31 mouse cellular contexts compared by ENCODE assay signal in genomic region chr16:88681282-88681681, GRCm38 (mm10). TPM values are rescaled to one million over a fixed set of nuclear protein-coding genes. Genes with fewer than 3 reads are reported as not detected.
DNase-seq lines count a peak whose midpoint lies in the region; ATAC-seq lines count a peak whose summit lies in the region.
"Had no signal": no experiment of that assay in that cellular context is flagged by ENCODE, and none has a peak within 500 bp of the region (broad histone marks: within the 10 kb centered on the region; RNA-seq: fewer than 3 reads in every experiment).

No protein-coding gene starts in this region.

- DNase-seq in cerebellum, adult 9-10 months: peak; percentile 3
- DNase-seq in cerebellum, postnatal 36 days: no peak
- DNase-seq in hindbrain, embryonic 14.5 days (ENCODE audit: low spot score): no peak
- DNase-seq in gastrocnemius, postnatal 14 days: no peak
- DNase-seq in cerebellum, adult 11 months: no peak
- DNase-seq: adrenal gland, adult 8-10 months; gastrocnemius, postnatal 10 days; heart, adult 11 months; layer of hippocampus, adult 9-11 months; lung, embryonic 14.5 days; lung, postnatal 36 days; thymus, adult 18-20 months; thymus, postnatal 36 days had no signal

- H3K36me3 ChIP-seq in hindbrain, embryonic 14.5 days (replicated peaks; ENCODE audit: control insufficient read depth, insufficient read depth): no peaks in the 10 kb centered on the region
- H3K36me3 ChIP-seq in hindbrain, embryonic 16.5 days (ENCODE audit: control insufficient read depth, insufficient read depth, low read length): no peaks in the 10 kb centered on the region
- H3K36me3 ChIP-seq in forebrain, embryonic 15.5 days: no peaks in the 10 kb centered on the region
- H3K36me3 ChIP-seq in midbrain, embryonic 15.5 days (replicated peaks): no peaks in the 10 kb centered on the region
- H3K36me3 ChIP-seq: embryonic facial prominence, embryonic 13.5 days; intestine, embryonic 15.5 days; kidney, embryonic 15.5 days; stomach, embryonic 15.5 days had no signal

- no peak overlapping the region for H3K9ac ChIP-seq in hindbrain, embryonic 14.5 days
- no peak overlapping the region for H3K9ac ChIP-seq in hindbrain, embryonic 16.5 days (ENCODE audit: low read depth, low read length)
- H3K9ac ChIP-seq in forebrain, embryonic 15.5 days (replicated peaks): no peak overlapping the region
- no peak overlapping the region for H3K9ac ChIP-seq in midbrain, embryonic 15.5 days
- H3K9ac ChIP-seq: embryonic facial prominence, embryonic 13.5 days; intestine, embryonic 15.5 days; kidney, embryonic 15.5 days; liver, embryonic 14.5 days; lung, embryonic 14.5 days; stomach, embryonic 15.5 days had no signal

- no peak overlapping the region for H3K4me3 ChIP-seq in hindbrain, embryonic 14.5 days (replicated peaks; ENCODE audit: low read length)
- H3K4me3 ChIP-seq in hindbrain, embryonic 16.5 days (ENCODE audit: low read length): no peak overlapping the region
- H3K4me3 ChIP-seq in forebrain, embryonic 15.5 days: no peak overlapping the region
- no peak overlapping the region for H3K4me3 ChIP-seq in midbrain, embryonic 15.5 days
- H3K4me3 ChIP-seq: embryonic facial prominence, embryonic 13.5 days; erythroblast, embryonic 14.5 days; intestine, embryonic 15.5 days; kidney, embryonic 15.5 days; left cerebral cortex, adult 2 months; stomach, embryonic 15.5 days had no signal

- ATAC-seq in hindbrain, embryonic 14.5 days (ENCODE audit: low FRiP score): peak; percentile 8; the same call in 1 of the 2 replicates
- no peak for ATAC-seq in hindbrain, embryonic 16.5 days
- ATAC-seq in forebrain, embryonic 15.5 days (replicated peaks): peak; percentile 81
- ATAC-seq in midbrain, embryonic 15.5 days (replicated peaks): peak; percentile 67; the same call in 1 of the 2 replicates
- ATAC-seq: activated CD4-positive, CD25-positive, alpha-beta regulatory T cell, adult 4 months; intestine, embryonic 15.5 days had no signal

- no peaks in the 10 kb centered on the region for H3K27me3 ChIP-seq in hindbrain, embryonic 14.5 days (ENCODE audit: control insufficient read depth, insufficient read depth, low read length)
- H3K27me3 ChIP-seq in hindbrain, embryonic 16.5 days (replicated peaks; ENCODE audit: control insufficient read depth, insufficient read depth, low read length): no peaks in the 10 kb centered on the region
- H3K27me3 ChIP-seq in forebrain, embryonic 15.5 days: no peaks in the 10 kb centered on the region
- H3K27me3 ChIP-seq in midbrain, embryonic 15.5 days (replicated peaks): no peaks in the 10 kb centered on the region
- H3K27me3 ChIP-seq: embryonic facial prominence, embryonic 13.5 days; intestine, embryonic 15.5 days; kidney, embryonic 15.5 days; stomach, embryonic 15.5 days had no signal

- intact Hi-C loops in gastrocnemius, postnatal 14 days (cut with DNase I; ENCODE audit: low total_unique reads): no loop called here

- H3K4me1 ChIP-seq in hindbrain, embryonic 14.5 days (replicated peaks; ENCODE audit: control insufficient read depth, insufficient read depth, low read length): no peaks in the 10 kb centered on the region
- no peaks in the 10 kb centered on the region for H3K4me1 ChIP-seq in hindbrain, embryonic 16.5 days (ENCODE audit: control insufficient read depth, insufficient read depth, low read depth, low read length)
- H3K4me1 ChIP-seq in forebrain, embryonic 15.5 days: no peaks in the 10 kb centered on the region
- H3K4me1 ChIP-seq in midbrain, embryonic 15.5 days: peaks cover 4% of the 10 kb centered on the region; the same call in 1 of the 2 replicates
- H3K4me1 ChIP-seq: embryonic facial prominence, embryonic 13.5 days; intestine, embryonic 15.5 days; kidney, embryonic 15.5 days; stomach, embryonic 15.5 days had no signal

- 36% methylated on average over 2 of the region's 2 CpGs for WGBS in hindbrain, embryonic 14.5 days
- WGBS in hindbrain, embryonic 16.5 days: 35% methylated on average over 2 of the region's 2 CpGs
- 24% methylated on average over 2 of the region's 2 CpGs for WGBS in forebrain, embryonic 15.5 days
- 25% methylated on average over 2 of the region's 2 CpGs for WGBS in midbrain, embryonic 15.5 days

- H3K27ac ChIP-seq in hindbrain, embryonic 14.5 days: no peak overlapping the region
- H3K27ac ChIP-seq in hindbrain, embryonic 16.5 days (ENCODE audit: low read depth, low read length): no peak overlapping the region
- H3K27ac ChIP-seq in forebrain, embryonic 15.5 days (replicated peaks): peak overlapping the region; percentile 63; the same call in 1 of the 2 replicates
- no peak overlapping the region for H3K27ac ChIP-seq in midbrain, embryonic 15.5 days
- H3K27ac ChIP-seq: embryonic facial prominence, embryonic 13.5 days; intestine, embryonic 15.5 days; kidney, embryonic 15.5 days; left cerebral cortex, adult 2 months; liver, embryonic 14.5 days; stomach, embryonic 15.5 days had no signal

- H3K9me3 ChIP-seq in hindbrain, embryonic 14.5 days (ENCODE audit: control insufficient read depth, low read length): no peaks in the 10 kb centered on the region
- no peaks in the 10 kb centered on the region for H3K9me3 ChIP-seq in hindbrain, embryonic 16.5 days (ENCODE audit: control insufficient read depth, low read length)
- H3K9me3 ChIP-seq in forebrain, embryonic 15.5 days: no peaks in the 10 kb centered on the region
- H3K9me3 ChIP-seq in midbrain, embryonic 15.5 days: no peaks in the 10 kb centered on the region
- H3K9me3 ChIP-seq: embryonic facial prominence, embryonic 13.5 days; intestine, embryonic 15.5 days; kidney, embryonic 15.5 days; stomach, embryonic 15.5 days had no signal

- no peak overlapping the region for H3K4me2 ChIP-seq in hindbrain, embryonic 14.5 days (replicated peaks)
- no peak overlapping the region for H3K4me2 ChIP-seq in hindbrain, embryonic 16.5 days (ENCODE audit: low read length)
- H3K4me2 ChIP-seq in forebrain, embryonic 15.5 days (replicated peaks): no peak overlapping the region
- no peak overlapping the region for H3K4me2 ChIP-seq in midbrain, embryonic 15.5 days
- H3K4me2 ChIP-seq: embryonic facial prominence, embryonic 13.5 days; heart, embryonic 11.5 days; intestine, embryonic 15.5 days; kidney, embryonic 15.5 days; lung, embryonic 14.5 days; stomach, embryonic 15.5 days had no signal

RNA-seq across cellular contexts. Expression of gene Krtap27-1, which starts 9.8 kb away (rescaled TPM):
- not detected in 2 replicates for polyA plus RNA-seq in hindbrain, embryonic 14.5 days (2014; fragmentation: Nextera tagmentation; extraction: Ambion mirVana)
- not detected in 2 replicates for polyA plus RNA-seq in hindbrain, embryonic 16.5 days (2015; fragmentation: Nextera tagmentation; extraction: Ambion mirVana)
- polyA plus RNA-seq in forebrain, embryonic 15.5 days (2015; fragmentation: Nextera tagmentation; extraction: Ambion mirVana): not detected in 2 replicates
- not detected in 2 replicates for polyA plus RNA-seq in midbrain, embryonic 15.5 days (2015; fragmentation: Nextera tagmentation; extraction: Ambion mirVana)
- not detected for total RNA-seq in gastrocnemius, postnatal 14 days (2021)
- total RNA-seq: adrenal gland, adult 8-10 months; gastrocnemius, postnatal 10 days; hematopoietic stem cell, adult 5-6 weeks; left cerebral cortex, adult 2 months; left cerebral cortex, postnatal 36 days; neutrophil, adult 5-6 weeks had no signal
- polyA plus RNA-seq: activated CD4-positive, CD25-positive, alpha-beta regulatory T cell, adult 4 months; embryonic facial prominence, embryonic 13.5 days; erythroblast, embryonic 14.5 days; heart, embryonic 11.5 days; heart, postnatal 0 days; intestine, embryonic 15.5 days; kidney, embryonic 15.5 days; large intestine, adult 2 months; limb, embryonic 14.5 days; liver, embryonic 14.5 days; lung, embryonic 14.5 days; stomach, embryonic 15.5 days had no signal

RNA-seq across cellular contexts. Expression of gene 2310061N02Rik, which starts 26.5 kb away (rescaled TPM):
- polyA plus RNA-seq in hindbrain, embryonic 14.5 days (2014; fragmentation: Nextera tagmentation; extraction: Ambion mirVana): not detected in 2 replicates
- polyA plus RNA-seq in hindbrain, embryonic 16.5 days (2015; fragmentation: Nextera tagmentation; extraction: Ambion mirVana): not detected in 2 replicates
- polyA plus RNA-seq in forebrain, embryonic 15.5 days (2015; fragmentation: Nextera tagmentation; extraction: Ambion mirVana): not detected in 2 replicates
- not detected in 2 replicates for polyA plus RNA-seq in midbrain, embryonic 15.5 days (2015; fragmentation: Nextera tagmentation; extraction: Ambion mirVana)
- total RNA-seq in gastrocnemius, postnatal 14 days (2021): not detected
- total RNA-seq: adrenal gland, adult 8-10 months; gastrocnemius, postnatal 10 days; hematopoietic stem cell, adult 5-6 weeks; left cerebral cortex, adult 2 months; left cerebral cortex, postnatal 36 days; neutrophil, adult 5-6 weeks had no signal
- polyA plus RNA-seq: activated CD4-positive, CD25-positive, alpha-beta regulatory T cell, adult 4 months; embryonic facial prominence, embryonic 13.5 days; erythroblast, embryonic 14.5 days; heart, embryonic 11.5 days; heart, postnatal 0 days; intestine, embryonic 15.5 days; kidney, embryonic 15.5 days; large intestine, adult 2 months; limb, embryonic 14.5 days; liver, embryonic 14.5 days; lung, embryonic 14.5 days; stomach, embryonic 15.5 days had no signal

RNA-seq across cellular contexts. Expression of gene Krtap26-1, which starts 33.7 kb away (rescaled TPM):
- not detected in 2 replicates for polyA plus RNA-seq in hindbrain, embryonic 14.5 days (2014; fragmentation: Nextera tagmentation; extraction: Ambion mirVana)
- not detected in 2 replicates for polyA plus RNA-seq in hindbrain, embryonic 16.5 days (2015; fragmentation: Nextera tagmentation; extraction: Ambion mirVana)
- not detected in 2 replicates for polyA plus RNA-seq in forebrain, embryonic 15.5 days (2015; fragmentation: Nextera tagmentation; extraction: Ambion mirVana)
- polyA plus RNA-seq in midbrain, embryonic 15.5 days (2015; fragmentation: Nextera tagmentation; extraction: Ambion mirVana): not detected in 2 replicates
- total RNA-seq in gastrocnemius, postnatal 14 days (2021): not detected
- total RNA-seq: adrenal gland, adult 8-10 months; gastrocnemius, postnatal 10 days; hematopoietic stem cell, adult 5-6 weeks; left cerebral cortex, adult 2 months; left cerebral cortex, postnatal 36 days; neutrophil, adult 5-6 weeks had no signal
- polyA plus RNA-seq: activated CD4-positive, CD25-positive, alpha-beta regulatory T cell, adult 4 months; embryonic facial prominence, embryonic 13.5 days; erythroblast, embryonic 14.5 days; heart, embryonic 11.5 days; heart, postnatal 0 days; intestine, embryonic 15.5 days; kidney, embryonic 15.5 days; large intestine, adult 2 months; limb, embryonic 14.5 days; liver, embryonic 14.5 days; lung, embryonic 14.5 days; stomach, embryonic 15.5 days had no signal

RNA-seq across cellular contexts. Expression of gene Krtap13-1, which starts 47.4 kb away (rescaled TPM):
- not detected in 2 replicates for polyA plus RNA-seq in hindbrain, embryonic 14.5 days (2014; fragmentation: Nextera tagmentation; extraction: Ambion mirVana)
- not detected in 2 replicates for polyA plus RNA-seq in hindbrain, embryonic 16.5 days (2015; fragmentation: Nextera tagmentation; extraction: Ambion mirVana)
- polyA plus RNA-seq in forebrain, embryonic 15.5 days (2015; fragmentation: Nextera tagmentation; extraction: Ambion mirVana): not detected in 2 replicates
- not detected in 2 replicates for polyA plus RNA-seq in midbrain, embryonic 15.5 days (2015; fragmentation: Nextera tagmentation; extraction: Ambion mirVana)
- total RNA-seq in gastrocnemius, postnatal 14 days (2021): not detected
- total RNA-seq: adrenal gland, adult 8-10 months; gastrocnemius, postnatal 10 days; hematopoietic stem cell, adult 5-6 weeks; left cerebral cortex, adult 2 months; left cerebral cortex, postnatal 36 days; neutrophil, adult 5-6 weeks had no signal
- polyA plus RNA-seq: embryonic facial prominence, embryonic 13.5 days; erythroblast, embryonic 14.5 days; heart, embryonic 11.5 days; heart, postnatal 0 days; intestine, embryonic 15.5 days; kidney, embryonic 15.5 days; large intestine, adult 2 months; limb, embryonic 14.5 days; liver, embryonic 14.5 days; lung, embryonic 14.5 days; stomach, embryonic 15.5 days had no signal

RNA-seq across cellular contexts. Expression of gene 2310079G19Rik, which starts 53.8 kb away (rescaled TPM):
- not detected in 2 replicates for polyA plus RNA-seq in hindbrain, embryonic 14.5 days (2014; fragmentation: Nextera tagmentation; extraction: Ambion mirVana)
- polyA plus RNA-seq in hindbrain, embryonic 16.5 days (2015; fragmentation: Nextera tagmentation; extraction: Ambion mirVana): not detected in 2 replicates
- polyA plus RNA-seq in forebrain, embryonic 15.5 days (2015; fragmentation: Nextera tagmentation; extraction: Ambion mirVana): not detected in 2 replicates
- polyA plus RNA-seq in midbrain, embryonic 15.5 days (2015; fragmentation: Nextera tagmentation; extraction: Ambion mirVana): not detected in 2 replicates
- total RNA-seq in gastrocnemius, postnatal 14 days (2021): not detected
- total RNA-seq: adrenal gland, adult 8-10 months; hematopoietic stem cell, adult 5-6 weeks; left cerebral cortex, adult 2 months; left cerebral cortex, postnatal 36 days; neutrophil, adult 5-6 weeks had no signal
- polyA plus RNA-seq: activated CD4-positive, CD25-positive, alpha-beta regulatory T cell, adult 4 months; embryonic facial prominence, embryonic 13.5 days; erythroblast, embryonic 14.5 days; heart, embryonic 11.5 days; heart, postnatal 0 days; intestine, embryonic 15.5 days; kidney, embryonic 15.5 days; large intestine, adult 2 months; limb, embryonic 14.5 days; liver, embryonic 14.5 days; lung, embryonic 14.5 days; stomach, embryonic 15.5 days had no signal
